Mouse (Mus musculus) liver, embryonic 14 days (tissue): ENCODE measurements around the gene Tas2r115. TPM values are rescaled to one million over a fixed set of nuclear protein-coding genes. Genes with fewer than 3 reads are reported as not detected.

ENCODE experiments used
- polyA plus RNA-seq: library from polyadenylated mRNA; depleted of rRNA; stranded (reverse); fragments of >200 nt; gene quantifications from 2 replicates; pipeline ENCODE4 v1.2.3, GENCODE M21; 2012; rRNA removed

The Tas2r115 gene
- not detected in 2 replicates for polyA plus RNA-seq

GRCm38 (mm10) chr6:132737935-132738334 is at the start of gene Tas2r115:
TSS of gene Tas2r115 (minus strand) at chr6:132738035.

DNA sequence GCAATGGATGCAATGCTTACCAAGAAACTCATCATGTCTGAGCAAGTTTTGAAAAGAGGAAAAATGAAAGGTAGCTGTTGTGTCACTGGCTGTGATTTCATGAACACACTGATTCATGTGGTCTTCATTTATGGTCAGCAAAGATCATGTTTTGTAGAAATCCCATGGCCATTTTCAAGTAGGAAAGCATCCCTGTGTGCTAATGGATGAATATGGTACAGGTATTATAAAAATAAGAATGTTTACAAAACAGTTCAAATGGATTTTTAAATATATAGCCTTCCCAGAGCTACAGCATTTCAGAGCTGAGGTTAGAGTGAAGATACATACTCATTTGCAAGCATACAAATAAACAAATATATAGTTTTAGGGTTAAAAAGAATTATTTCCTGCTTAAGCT is 40.2 kb upstream of the Tas2r115 start, which contains the start of gene Tas2r136:
Gene Tas2r136, minus strand, starts transcription at position 101 of the 400 bp plus-strand sequence.

GRCm38 (mm10) chr6:132761831-132762230 is 24.0 kb upstream of the Tas2r115 start, which contains the start of gene Tas2r102:
TSS of gene Tas2r102 (plus strand) at chr6:132762131.

DNA sequence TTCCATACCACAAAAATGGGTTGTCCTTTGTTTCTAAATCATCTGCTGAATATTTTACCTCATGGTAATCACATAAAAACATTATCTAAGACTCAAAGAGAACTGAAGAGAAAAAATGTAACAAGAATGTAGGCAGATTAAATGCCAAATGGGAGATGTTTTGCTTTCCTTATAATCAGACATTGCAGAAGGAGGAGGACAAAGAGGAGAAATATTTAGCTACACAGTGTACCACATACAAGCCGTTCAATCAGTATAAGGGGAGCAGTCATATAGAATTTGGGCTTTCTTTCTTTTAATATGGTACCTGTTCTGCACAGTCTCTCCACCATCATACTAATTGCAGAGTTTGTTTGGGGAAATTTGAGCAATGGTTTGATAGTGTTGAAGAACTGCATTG is 16.6 kb upstream of the Tas2r115 start, which contains the start of gene Tas2r124:
Gene Tas2r124, plus strand, starts transcription at position 301 of the 400 bp plus-strand sequence.

DNA sequence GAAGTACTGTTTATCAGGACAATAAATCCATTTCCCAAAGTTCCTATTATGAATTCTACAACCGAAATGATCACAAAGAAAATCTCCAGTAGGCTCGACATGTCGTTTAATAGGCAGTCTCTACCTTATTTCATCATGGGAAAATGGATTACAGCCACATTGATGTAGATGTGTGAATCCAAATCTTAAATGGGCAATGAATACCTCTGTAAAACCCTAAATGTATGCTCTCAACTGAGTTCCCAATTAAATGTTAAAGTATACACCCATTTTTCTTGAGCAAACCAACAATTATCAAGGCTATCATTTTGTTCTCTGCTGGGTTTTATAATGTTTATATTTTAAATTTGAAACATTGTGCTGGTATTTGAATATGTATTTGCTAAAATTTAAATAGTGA is 26.0 kb downstream of the Tas2r115 start, which contains the start of gene Tas2r122:
Gene Tas2r122, minus strand, starts transcription at position 101 of the 400 bp plus-strand sequence.

DNA sequence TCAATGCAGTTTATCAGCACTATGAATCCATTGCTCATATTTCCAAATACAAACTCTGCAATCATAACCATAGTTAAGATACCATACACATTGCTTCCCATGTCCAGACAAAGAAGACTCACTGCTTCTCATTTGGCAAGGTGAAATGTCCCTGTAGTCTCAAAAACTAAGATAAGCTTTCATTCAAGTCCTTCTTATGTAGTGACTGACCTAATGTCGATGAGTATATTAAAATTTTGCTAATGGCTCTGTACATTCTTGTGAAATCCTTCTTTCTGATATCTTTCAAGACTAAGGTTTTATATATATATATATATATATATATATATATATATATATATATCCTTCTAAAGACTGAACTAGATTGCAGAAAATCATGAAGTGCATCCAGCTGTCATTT is 36.9 kb downstream of the Tas2r115 start, which contains the start of gene Tas2r121:
Gene Tas2r121, minus strand, starts transcription at position 101 of the 400 bp plus-strand sequence.

Other genes with a start within 250 kb of the Tas2r115 start
- gene Prh1, start 168.2 kb downstream of the Tas2r115 start, polyA plus RNA-seq = not detected in 2 replicates
- gene Prp2, start 142.1 kb downstream of the Tas2r115 start, polyA plus RNA-seq = not detected in 2 replicates
- gene A630073D07Rik, start 86.5 kb downstream of the Tas2r115 start, polyA plus RNA-seq = not detected in 2 replicates
- not detected in 2 replicates for gene Tas2r120, start 81.1 kb downstream of the Tas2r115 start, polyA plus RNA-seq
- gene Tas2r121, start 37.0 kb downstream of the Tas2r115 start, polyA plus RNA-seq = not detected in 2 replicates
- not detected in 2 replicates for gene Tas2r122, start 26.1 kb downstream of the Tas2r115 start, polyA plus RNA-seq
- gene Tas2r124, start 16.7 kb upstream of the Tas2r115 start, polyA plus RNA-seq = not detected in 2 replicates
- not detected in 2 replicates for gene Tas2r102, start 24.1 kb upstream of the Tas2r115 start, polyA plus RNA-seq
- gene Tas2r136, start 40.1 kb upstream of the Tas2r115 start, polyA plus RNA-seq = not detected in 2 replicates
- not detected in 2 replicates for gene Tas2r117, start 64.8 kb upstream of the Tas2r115 start, polyA plus RNA-seq
- gene Tas2r123, start 109.1 kb upstream of the Tas2r115 start, polyA plus RNA-seq = not detected in 2 replicates
- not detected in 2 replicates for gene Tas2r116, start 117.4 kb upstream of the Tas2r115 start, polyA plus RNA-seq
- gene Tas2r110, start 130.0 kb upstream of the Tas2r115 start, polyA plus RNA-seq = not detected in 2 replicates
- gene Tas2r113, start 155.0 kb upstream of the Tas2r115 start, polyA plus RNA-seq = not detected in 2 replicates
- gene Tas2r125, start 171.6 kb upstream of the Tas2r115 start, polyA plus RNA-seq = not detected in 2 replicates
- gene Tas2r129, start 213.1 kb upstream of the Tas2r115 start, polyA plus RNA-seq = not detected in 2 replicates
- gene Tas2r131, start 219.9 kb upstream of the Tas2r115 start, polyA plus RNA-seq = not detected in 2 replicates
- gene Tas2r109, start 242.9 kb upstream of the Tas2r115 start, polyA plus RNA-seq = not detected in 2 replicates